Mouse (Mus musculus): ENCODE data around the gene Rsph3a.
"Not testable (repeated sequence)": the region's sequence is repeated elsewhere in the genome, so short reads cannot be mapped to it uniquely, and the experiment has no call there.

Gene Rsph3a

GRCm38 (mm10) chr17:8027475-8028168 is 82.2 kb downstream of the Rsph3a start:
- not testable (repeated sequence) for DNase-seq (ENCODE audit: extremely low read depth, insufficient read length, low spot score)
